Mouse (Mus musculus): ENCODE data around the gene Fkbp11. TPM values are rescaled to one million over a fixed set of nuclear protein-coding genes. Genes with fewer than 3 reads are reported as not detected.
A peak's percentile ranks its signal among the peaks of the same experiment; 100 is the strongest.
"Not testable (repeated sequence)": the region's sequence is repeated elsewhere in the genome, so short reads cannot be mapped to it uniquely, and the experiment has no call there.

Gene Fkbp11
- total RNA-seq (2021), result 1 to 10 TPM; 6.2 to 6.7 TPM

GRCm38 (mm10) chr15:98727443-98728321, at the start of gene Fkbp11:
TSS of gene Fkbp11 (minus strand) at chr15:98728198.
- DNase-seq, result peak; percentile 57 to 58
- intact Hi-C loops (cut with DNase I), result no loop called here

GRCm38 (mm10) chr15:98777762-98778161, 49.8 kb upstream of the Fkbp11 start, which contains the start of gene Wnt10b:
TSS of gene Wnt10b (minus strand) at chr15:98778150.
- DNase-seq, result no peak
- intact Hi-C loops (cut with DNase I), result no loop called here

- no peak for DNase-seq
- intact Hi-C loops (cut with DNase I), result no loop called here
Measured at GRCm38 (mm10) chr15:98777005-98777616, 49.1 kb upstream of the Fkbp11 start.

GRCm38 (mm10) chr15:98776280-98777004, 48.4 kb upstream of the Fkbp11 start:
- intact Hi-C loops (cut with DNase I), result no loop called here
- DNase-seq, result no peak

- intact Hi-C loops (cut with DNase I), result no loop called here
Measured at GRCm38 (mm10) chr15:98775533-98775932, 47.5 kb upstream of the Fkbp11 start.

GRCm38 (mm10) chr15:98774096-98774495, 46.1 kb upstream of the Fkbp11 start:
- DNase-seq, result no peak
- intact Hi-C loops (cut with DNase I), result no loop called here

More at GRCm38 (mm10) chr15:98775533-98775932, 47.5 kb upstream of the Fkbp11 start:
- DNase-seq, result no peak

- intact Hi-C loops (cut with DNase I), result no loop called here
- no peak for DNase-seq
Measured at GRCm38 (mm10) chr15:98772511-98773211, 44.7 kb upstream of the Fkbp11 start.

- intact Hi-C loops (cut with DNase I), result no loop called here
- DNase-seq, result no peak
Measured at GRCm38 (mm10) chr15:98771813-98772425, 43.9 kb upstream of the Fkbp11 start.

- no peak for DNase-seq
- intact Hi-C loops (cut with DNase I), result no loop called here
Measured at GRCm38 (mm10) chr15:98768259-98768658, 40.3 kb upstream of the Fkbp11 start.

GRCm38 (mm10) chr15:98765929-98766328, 37.9 kb upstream of the Fkbp11 start:
- no peak for DNase-seq
- intact Hi-C loops (cut with DNase I), result no loop called here

GRCm38 (mm10) chr15:98762670-98763529, 34.9 kb upstream of the Fkbp11 start, which contains the start of gene Arf3:
TSS of gene Arf3 (minus strand) at chr15:98763214.
- intact Hi-C loops (cut with DNase I), result no loop called here
- DNase-seq, result peak; percentile 96 to 97

GRCm38 (mm10) chr15:98762201-98762621, 34.2 kb upstream of the Fkbp11 start:
- peak; percentile 54 to 61 for DNase-seq
- intact Hi-C loops (cut with DNase I), result no loop called here

- intact Hi-C loops (cut with DNase I), result no loop called here
- no peak for DNase-seq
Measured at GRCm38 (mm10) chr15:98754125-98754524, 26.1 kb upstream of the Fkbp11 start.

- intact Hi-C loops (cut with DNase I), result no loop called here
Measured at GRCm38 (mm10) chr15:98753021-98753423, 25.0 kb upstream of the Fkbp11 start.

GRCm38 (mm10) chr15:98749093-98749492, 21.1 kb upstream of the Fkbp11 start:
- DNase-seq, result no peak
- intact Hi-C loops (cut with DNase I), result no loop called here

More at GRCm38 (mm10) chr15:98753021-98753423, 25.0 kb upstream of the Fkbp11 start:
- DNase-seq, result no peak

GRCm38 (mm10) chr15:98747296-98747695, 19.3 kb upstream of the Fkbp11 start:
- intact Hi-C loops (cut with DNase I), result no loop called here
- DNase-seq, result no peak

GRCm38 (mm10) chr15:98746344-98746965, 18.5 kb upstream of the Fkbp11 start:
- intact Hi-C loops (cut with DNase I), result no loop called here
- DNase-seq, result no peak

- not testable (repeated sequence) for DNase-seq
Measured at GRCm38 (mm10) chr15:98743863-98744262, 15.9 kb upstream of the Fkbp11 start.

More at GRCm38 (mm10) chr15:98743863-98744262, 15.9 kb upstream of the Fkbp11 start:
- intact Hi-C loops (cut with DNase I), result not testable (repeated sequence)

Measured in heart, postnatal 36 days (tissue).